Mouse (Mus musculus) T-helper 2 cell (primary cell): ENCODE measurements around the gene Ranbp9.

Experiments
- in situ Hi-C: fragments of 300-600 bp; cut with MboI, MseI; formaldehyde crosslinking; loops from one replicate; pipeline ENCODE4 v1.15.1; 2025; ENCODE audit warnings: high pct_unique_total_duplicates

Ranbp9 gene

DNA sequence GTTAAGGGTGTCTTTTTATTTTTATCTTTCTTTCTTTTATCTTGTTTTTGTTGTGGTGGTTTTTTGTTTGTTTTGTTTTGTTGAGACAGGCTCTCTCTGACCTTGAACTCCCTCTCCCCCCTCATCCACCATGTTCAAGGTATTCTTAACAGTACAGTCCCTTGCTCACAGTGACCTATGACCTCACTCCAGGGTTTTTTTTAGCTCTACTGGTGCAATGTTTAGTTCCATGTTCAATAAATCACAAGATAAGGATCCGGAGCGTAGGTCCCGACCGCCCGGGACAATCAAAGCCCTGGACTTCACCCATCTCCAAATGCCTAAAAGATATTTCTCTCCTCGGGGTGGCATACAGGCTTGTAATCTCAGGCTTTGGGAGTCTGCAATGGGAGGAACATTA, 111.0 kb downstream of the Ranbp9 start:
- in situ Hi-C loops = loop anchor here (10.0 kb wide), 1 partner anchor 885 kb away; no protein-coding TSS in a partner anchor

DNA sequence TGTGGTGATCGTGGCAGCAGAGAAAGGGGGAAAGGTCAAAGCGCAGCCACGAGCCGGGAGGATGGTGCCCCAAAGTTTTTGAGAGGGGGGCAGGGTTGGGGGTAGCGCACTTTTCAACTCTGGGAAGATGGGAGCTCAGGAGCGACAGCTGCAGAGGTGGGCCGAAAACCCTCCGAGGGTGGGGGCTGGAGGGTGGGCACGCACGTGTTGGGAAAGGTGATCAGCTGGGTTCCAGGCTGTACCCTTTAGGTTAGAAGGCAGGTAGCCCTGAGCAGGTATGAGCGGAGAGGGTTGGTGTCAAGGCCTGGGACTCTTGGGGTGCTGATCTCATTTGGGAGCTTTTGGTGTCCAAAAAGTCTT, 115.3 kb downstream of the Ranbp9 start:
- in situ Hi-C loops = no loop called here

DNA sequence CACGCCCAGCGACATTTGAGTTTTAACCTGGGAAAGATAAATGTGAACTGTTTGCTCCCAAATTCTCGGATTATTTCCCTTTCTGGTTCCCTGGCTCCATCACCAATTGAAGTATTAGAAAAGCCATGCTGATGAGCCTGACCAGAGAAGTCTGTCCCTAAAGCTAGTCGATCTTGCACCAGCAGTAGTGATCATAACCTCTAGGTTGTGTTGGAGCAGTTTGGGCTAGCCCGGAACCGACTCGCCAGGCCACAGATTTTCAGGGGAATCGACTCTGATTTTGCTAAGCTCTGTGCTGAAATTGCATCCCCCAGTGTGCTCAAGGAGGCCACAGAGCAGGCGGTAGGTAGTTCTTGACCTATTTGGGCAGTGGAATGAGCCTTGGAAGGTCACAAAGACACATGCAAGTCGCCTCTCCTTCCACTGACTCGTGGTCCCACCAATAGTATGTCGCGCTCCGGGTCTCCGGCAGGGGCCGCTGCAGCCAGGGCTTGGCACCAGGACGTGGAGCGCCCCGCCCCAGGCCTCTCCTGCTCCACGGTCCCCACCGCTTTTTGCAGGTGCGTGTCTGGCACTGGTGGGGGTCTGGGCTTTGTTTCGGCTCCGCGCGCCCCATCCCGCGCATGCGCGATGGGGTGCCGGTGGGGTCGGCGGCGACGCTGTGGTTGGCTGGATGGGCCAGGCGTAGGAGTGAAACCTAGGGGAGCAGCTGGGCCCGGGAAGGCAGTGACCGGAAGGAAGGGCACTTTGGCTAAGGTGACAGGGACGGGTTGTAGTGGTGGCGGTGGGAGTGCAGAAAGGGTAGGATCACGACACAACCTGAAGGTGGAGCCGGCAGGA, 115.9 kb downstream of the Ranbp9 start, which contains the start of gene Sirt5:
Sirt5 (plus strand) TSS at position 512 of the 840 bp plus-strand sequence.
- in situ Hi-C loops = no loop called here

DNA sequence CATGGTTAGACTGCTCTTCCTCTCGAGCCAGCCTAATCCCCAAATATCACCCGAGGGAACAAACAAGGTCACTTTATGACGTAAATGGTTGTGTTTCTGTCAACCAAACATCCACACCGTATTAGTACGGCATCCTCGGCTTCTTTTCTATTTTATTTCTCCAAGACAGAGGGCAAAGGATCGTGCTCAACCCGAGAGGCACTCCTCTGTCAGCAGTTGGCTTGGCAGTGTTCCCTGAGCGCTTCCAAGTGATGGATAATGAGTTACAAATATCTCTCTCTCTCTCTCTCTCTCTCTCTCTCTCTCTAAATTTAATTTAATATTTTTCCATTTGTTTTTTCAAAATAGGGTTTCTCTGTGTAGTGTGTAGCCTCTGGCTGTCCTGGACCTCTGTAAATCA, 118.7 kb downstream of the Ranbp9 start:
- in situ Hi-C loops = no loop called here

DNA sequence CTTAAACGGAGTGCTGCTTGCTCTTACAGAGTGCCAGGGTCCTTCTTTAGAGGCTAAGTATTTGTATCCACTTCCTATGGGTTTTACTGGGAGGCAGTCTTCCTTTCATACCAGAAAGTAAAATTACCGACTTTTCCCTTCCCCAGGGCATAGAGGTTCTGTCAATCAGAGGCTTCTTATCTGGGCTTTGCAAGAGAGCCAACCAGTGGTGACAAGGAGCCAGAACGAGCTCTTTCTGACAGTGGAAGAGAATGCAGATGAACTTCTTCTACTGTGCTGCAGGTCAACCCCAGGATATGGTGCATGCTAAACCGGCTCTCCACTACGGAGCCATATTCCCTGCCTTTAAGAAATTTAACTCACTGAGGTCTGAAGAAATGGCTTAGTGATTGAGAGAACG, 120.5 kb downstream of the Ranbp9 start:
- in situ Hi-C loops = no loop called here

DNA sequence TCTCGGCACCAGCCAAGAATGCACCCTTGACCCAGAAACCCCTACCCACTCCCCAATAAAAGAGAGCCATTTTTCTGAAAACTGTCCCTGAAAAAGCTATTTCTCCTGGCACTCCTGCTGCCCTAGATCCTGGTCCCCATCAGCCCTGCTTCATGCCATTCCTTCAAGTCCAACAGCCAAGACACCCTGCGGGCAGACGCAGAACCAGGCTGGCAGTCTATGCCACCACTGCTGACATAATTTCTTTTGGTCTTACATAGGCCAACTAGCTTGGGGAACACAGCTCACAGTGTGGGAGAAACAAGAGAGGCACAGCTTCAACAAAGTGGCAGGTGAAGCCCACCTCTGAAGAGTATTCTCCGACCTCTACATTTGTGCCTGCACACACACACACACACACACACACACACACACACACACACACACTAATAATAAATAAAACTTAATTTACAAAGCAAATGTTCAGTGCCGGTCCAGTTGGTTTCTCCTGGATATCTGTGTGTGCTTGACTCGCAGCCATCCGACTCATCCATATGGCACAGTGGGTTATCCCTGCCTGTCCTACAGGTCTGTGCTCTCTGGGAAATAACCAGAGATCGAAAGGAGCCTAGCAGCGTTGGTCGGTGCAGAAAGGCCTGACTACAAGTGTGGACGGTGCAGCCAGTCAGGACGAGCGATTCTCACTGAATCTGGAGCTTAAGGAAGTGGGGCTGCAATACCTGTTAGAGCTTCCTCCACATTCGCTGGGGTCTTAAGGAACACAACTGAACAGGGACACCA, 124.5 kb downstream of the Ranbp9 start:
- in situ Hi-C loops = no loop called here

DNA sequence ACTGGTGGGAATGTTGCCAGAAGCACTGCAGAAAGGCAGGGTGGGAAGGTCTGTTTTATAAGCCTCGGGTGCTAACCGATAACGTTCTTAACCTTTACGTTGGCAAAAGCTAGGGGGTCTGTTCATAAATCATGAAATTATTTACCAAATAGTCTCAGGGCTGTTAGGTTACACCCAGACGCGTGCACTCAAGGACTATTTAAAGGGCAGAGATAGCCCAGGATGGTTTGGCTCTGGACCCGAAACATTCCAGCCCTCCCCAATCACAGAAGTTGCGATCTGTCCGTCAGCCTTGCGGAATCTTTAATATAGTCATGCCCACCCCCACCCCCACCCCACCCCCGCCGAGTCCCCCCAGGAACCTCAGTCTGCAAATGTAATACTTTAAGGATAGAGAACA, 126.7 kb downstream of the Ranbp9 start:
- in situ Hi-C loops = no loop called here

DNA sequence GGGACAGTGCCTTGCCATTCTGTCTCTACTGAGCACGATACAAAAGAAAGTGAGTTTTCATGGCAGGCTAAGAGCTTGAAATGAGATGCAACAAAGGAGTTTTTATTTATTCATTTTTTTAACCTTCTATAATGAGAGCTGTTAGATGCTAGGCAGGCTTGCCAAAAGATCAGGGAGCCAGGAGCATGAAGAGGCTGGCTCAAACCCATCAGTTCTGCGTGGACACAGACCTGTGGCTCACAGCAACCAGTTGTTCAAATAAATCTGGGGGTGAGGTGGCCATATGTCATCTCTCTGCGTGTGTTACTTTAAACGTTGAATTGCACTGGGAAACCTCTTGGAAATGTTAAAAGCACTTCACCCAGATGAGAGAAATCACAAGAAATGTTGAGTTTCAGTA, 127.7 kb downstream of the Ranbp9 start:
- in situ Hi-C loops = no loop called here
